Mouse (Mus musculus): ENCODE measurements at regions not wholly inside any gene's neighbourhood (a gene's known extent, or its start where the extent isn't known, plus 50 kb on each side); places are given as distances from the start of the nearest gene placed in this dataset.

DNA sequence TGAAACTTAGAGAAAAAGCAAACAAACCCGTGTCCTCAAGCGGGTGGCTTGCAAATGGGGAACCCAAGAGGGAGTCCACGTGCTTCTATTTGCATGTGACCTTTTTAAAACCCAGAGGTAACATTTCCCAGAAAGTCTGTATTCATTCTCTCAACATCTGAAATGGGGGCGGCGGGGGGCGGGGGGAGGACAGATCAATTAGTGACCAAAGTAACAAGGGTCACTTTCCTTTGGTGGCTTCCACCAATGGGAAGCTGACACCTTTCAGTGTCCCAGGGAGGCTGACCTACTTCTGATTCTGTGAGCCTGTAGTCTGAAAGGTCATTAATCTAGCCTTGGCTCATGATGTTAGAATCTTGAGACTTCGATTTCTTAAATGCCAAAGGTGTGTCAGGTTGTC, 236.0 kb downstream of the Gm11011 start:
- ATAC-seq: no peak
- Histone ChIP-seq H3K36me3 (ENCODE audit: control insufficient read depth, insufficient read depth) (no peaks in the 10 kb centered on the region), H3K4me2 (replicated peaks; ENCODE audit: low read depth) (no peak overlapping the region), H3K9ac (ENCODE audit: low read depth, low read length) (no peak overlapping the region), H3K4me1 (replicated peaks; ENCODE audit: control insufficient read depth, insufficient read depth, low read length) (no peaks in the 10 kb centered on the region), H3K27me3 (replicated peaks; ENCODE audit: control insufficient read depth, insufficient read depth, low read length) (no peaks in the 10 kb centered on the region), H3K9me3 (ENCODE audit: control insufficient read depth) (no peaks in the 10 kb centered on the region), H3K27ac (ENCODE audit: low read depth, low read length) (no peak overlapping the region), H3K4me3 (ENCODE audit: low read depth, low read length) (no peak overlapping the region)
- WGBS: 63% methylated on average over 7 of the region's 7 CpGs
- no peak for TF ChIP-seq CTCF (IDR thresholded peaks at IDR 0.05; ENCODE audit: low read depth)

GRCm38 (mm10) chr2:169346107-169346506, 241.4 kb downstream of the Gm11011 start:
- H3K27me3 ChIP-seq (replicated peaks; ENCODE audit: control insufficient read depth, insufficient read depth, low read length): no peaks in the 10 kb centered on the region
- WGBS: 69% methylated on average over 10 of the region's 10 CpGs
- H3K4me1 ChIP-seq (replicated peaks; ENCODE audit: control insufficient read depth, insufficient read depth, low read length): no peaks in the 10 kb centered on the region
- H3K4me2 ChIP-seq (replicated peaks; ENCODE audit: low read depth): no peak overlapping the region
- H3K27ac ChIP-seq (ENCODE audit: low read depth, low read length): no peak overlapping the region
- H3K9ac ChIP-seq (ENCODE audit: low read depth, low read length): no peak overlapping the region
- no peaks in the 10 kb centered on the region for H3K9me3 ChIP-seq (ENCODE audit: control insufficient read depth)
- H3K4me3 ChIP-seq (ENCODE audit: low read depth, low read length): no peak overlapping the region
- no peak for ATAC-seq
- no peak for TF ChIP-seq CTCF (IDR thresholded peaks at IDR 0.05; ENCODE audit: low read depth)
- H3K36me3 ChIP-seq (ENCODE audit: control insufficient read depth, insufficient read depth): no peaks in the 10 kb centered on the region

- Histone ChIP-seq H3K4me3 (ENCODE audit: low read depth, low read length) (no peak overlapping the region), H3K4me2 (replicated peaks; ENCODE audit: low read depth) (no peak overlapping the region), H3K4me1 (replicated peaks; ENCODE audit: control insufficient read depth, insufficient read depth, low read length) (no peaks in the 10 kb centered on the region), H3K9ac (ENCODE audit: low read depth, low read length) (no peak overlapping the region), H3K27me3 (replicated peaks; ENCODE audit: control insufficient read depth, insufficient read depth, low read length) (no peaks in the 10 kb centered on the region), H3K36me3 (ENCODE audit: control insufficient read depth, insufficient read depth) (no peaks in the 10 kb centered on the region), H3K27ac (ENCODE audit: low read depth, low read length) (no peak overlapping the region), H3K9me3 (ENCODE audit: control insufficient read depth) (no peaks in the 10 kb centered on the region)
- TF ChIP-seq CTCF (IDR thresholded peaks at IDR 0.05; ENCODE audit: low read depth): no peak
- no peak for ATAC-seq
- WGBS: 82% methylated on average over 5 of the region's 5 CpGs
Observed at GRCm38 (mm10) chr2:169319521-169319920, 268.0 kb downstream of the Gm11011 start.

DNA sequence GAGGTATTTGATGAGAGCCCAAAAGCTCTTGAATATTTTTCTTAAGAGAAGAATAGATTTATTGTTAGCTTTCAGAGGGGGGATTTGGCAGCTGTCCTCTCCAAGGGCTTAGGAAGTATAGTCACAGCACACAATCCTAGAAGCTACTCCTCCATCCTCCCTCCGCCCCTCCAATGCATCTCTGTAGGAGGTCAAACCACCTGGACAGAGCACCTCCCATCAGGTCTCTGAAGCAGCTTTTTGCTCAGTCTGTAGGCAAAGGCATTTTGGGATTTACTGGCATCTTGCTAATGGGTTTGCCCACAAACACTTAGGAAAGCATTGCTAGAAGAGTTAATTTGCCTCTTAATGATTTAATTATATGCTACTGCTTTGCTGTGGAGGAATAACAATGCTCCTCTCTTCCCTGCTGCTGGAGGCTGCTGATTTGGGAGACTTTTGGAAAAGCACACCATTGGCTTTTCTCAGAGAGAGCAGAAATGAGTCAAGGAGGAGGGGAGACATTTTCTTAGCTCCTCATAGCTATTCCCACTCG, 273.1 kb downstream of the Gm11011 start:
- H3K4me3 ChIP-seq (ENCODE audit: low read depth, low read length): no peak overlapping the region
- no peaks in the 10 kb centered on the region for H3K4me1 ChIP-seq (replicated peaks; ENCODE audit: control insufficient read depth, insufficient read depth, low read length)
- H3K4me2 ChIP-seq (replicated peaks; ENCODE audit: low read depth): no peak overlapping the region
- WGBS: 59% methylated on average over 2 of the region's 2 CpGs
- H3K27me3 ChIP-seq (replicated peaks; ENCODE audit: control insufficient read depth, insufficient read depth, low read length): no peaks in the 10 kb centered on the region
- H3K9ac ChIP-seq (ENCODE audit: low read depth, low read length): no peak overlapping the region
- no peaks in the 10 kb centered on the region for H3K36me3 ChIP-seq (ENCODE audit: control insufficient read depth, insufficient read depth)
- TF ChIP-seq CTCF (IDR thresholded peaks at IDR 0.05; ENCODE audit: low read depth): no peak
- ATAC-seq: no peak
- H3K9me3 ChIP-seq (ENCODE audit: control insufficient read depth): no peaks in the 10 kb centered on the region
- H3K27ac ChIP-seq (ENCODE audit: low read depth, low read length): no peak overlapping the region

GRCm38 (mm10) chr2:169311821-169312220, 275.7 kb downstream of the Gm11011 start:
- H3K36me3 ChIP-seq (ENCODE audit: control insufficient read depth, insufficient read depth): no peaks in the 10 kb centered on the region
- no peak for TF ChIP-seq CTCF (IDR thresholded peaks at IDR 0.05; ENCODE audit: low read depth)
- H3K27me3 ChIP-seq (replicated peaks; ENCODE audit: control insufficient read depth, insufficient read depth, low read length): no peaks in the 10 kb centered on the region
- no peak overlapping the region for H3K4me2 ChIP-seq (replicated peaks; ENCODE audit: low read depth)
- no peak overlapping the region for H3K9ac ChIP-seq (ENCODE audit: low read depth, low read length)
- no peaks in the 10 kb centered on the region for H3K4me1 ChIP-seq (replicated peaks; ENCODE audit: control insufficient read depth, insufficient read depth, low read length)
- ATAC-seq: no peak
- no peak overlapping the region for H3K27ac ChIP-seq (ENCODE audit: low read depth, low read length)
- WGBS: 61% methylated on average over 12 of the region's 12 CpGs
- no peak overlapping the region for H3K4me3 ChIP-seq (ENCODE audit: low read depth, low read length)
- no peaks in the 10 kb centered on the region for H3K9me3 ChIP-seq (ENCODE audit: control insufficient read depth)

DNA sequence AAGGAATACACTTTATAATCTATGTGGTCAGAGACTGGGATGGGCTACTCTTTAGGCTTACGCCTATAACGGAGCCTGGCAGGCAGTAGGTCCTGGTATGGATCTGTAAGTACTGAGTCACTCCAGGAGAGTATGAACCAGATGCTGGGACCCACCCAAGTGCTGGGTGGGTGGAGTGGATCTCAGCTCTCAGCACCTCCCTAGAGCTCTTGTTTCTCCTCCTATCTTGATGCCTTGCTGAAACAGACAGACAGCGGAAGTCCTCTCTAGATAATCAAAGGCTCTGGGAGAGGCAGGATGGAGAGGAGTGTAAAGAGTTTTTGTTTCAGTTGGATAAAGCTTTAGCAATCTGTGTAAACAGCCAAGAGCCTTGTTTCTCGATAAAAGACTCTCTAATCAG, 276.2 kb downstream of the Gm11011 start:
- H3K4me2 ChIP-seq (replicated peaks; ENCODE audit: low read depth): no peak overlapping the region
- no peaks in the 10 kb centered on the region for H3K4me1 ChIP-seq (replicated peaks; ENCODE audit: control insufficient read depth, insufficient read depth, low read length)
- no peak overlapping the region for H3K27ac ChIP-seq (ENCODE audit: low read depth, low read length)
- no peaks in the 10 kb centered on the region for H3K27me3 ChIP-seq (replicated peaks; ENCODE audit: control insufficient read depth, insufficient read depth, low read length)
- no peaks in the 10 kb centered on the region for H3K36me3 ChIP-seq (ENCODE audit: control insufficient read depth, insufficient read depth)
- ATAC-seq: no peak
- H3K4me3 ChIP-seq (ENCODE audit: low read depth, low read length): no peak overlapping the region
- H3K9me3 ChIP-seq (ENCODE audit: control insufficient read depth): no peaks in the 10 kb centered on the region
- TF ChIP-seq CTCF (IDR thresholded peaks at IDR 0.05; ENCODE audit: low read depth): no peak
- H3K9ac ChIP-seq (ENCODE audit: low read depth, low read length): no peak overlapping the region
- WGBS: 59% methylated on average over 4 of the region's 4 CpGs

- Histone ChIP-seq H3K4me1 (replicated peaks; ENCODE audit: control insufficient read depth, insufficient read depth, low read length) (no peaks in the 10 kb centered on the region), H3K27me3 (replicated peaks; ENCODE audit: control insufficient read depth, insufficient read depth, low read length) (no peaks in the 10 kb centered on the region), H3K36me3 (ENCODE audit: control insufficient read depth, insufficient read depth) (no peaks in the 10 kb centered on the region), H3K9ac (ENCODE audit: low read depth, low read length) (no peak overlapping the region), H3K4me3 (ENCODE audit: low read depth, low read length) (no peak overlapping the region), H3K9me3 (ENCODE audit: control insufficient read depth) (no peaks in the 10 kb centered on the region), H3K27ac (ENCODE audit: low read depth, low read length) (no peak overlapping the region), H3K4me2 (replicated peaks; ENCODE audit: low read depth) (no peak overlapping the region)
- no peak for TF ChIP-seq CTCF (IDR thresholded peaks at IDR 0.05; ENCODE audit: low read depth)
- WGBS: 81% methylated on average over 3 of the region's 3 CpGs
- ATAC-seq: no peak
Observed at GRCm38 (mm10) chr2:169304360-169304759, 283.2 kb downstream of the Gm11011 start.

Data from intestine, postnatal 0 days (tissue).